Mouse (Mus musculus) duodenum, adult 2 months (tissue): ENCODE data around the gene Mertk. TPM values are rescaled to one million over a fixed set of nuclear protein-coding genes. Genes with fewer than 3 reads are reported as not detected.

ENCODE experiments used
- polyA plus RNA-seq: library from polyadenylated mRNA; depleted of rRNA; stranded (reverse); fragments of >200 nt; gene quantifications from 2 replicates; pipeline ENCODE4 v1.2.3, GENCODE M21; 2012; ENCODE audit warnings: low replicate concordance; rRNA removed

Gene Mertk
- polyA plus RNA-seq = 4.9 and 6.9 TPM in 2 replicates

GRCm38 (mm10) chr2:128698693-128699181, at the start of gene Mertk:
Gene Mertk, plus strand, starts transcription at chr2:128698956.

GRCm38 (mm10) chr2:128686921-128687557, 11.7 kb upstream of the Mertk start, which contains the start of gene Anapc1:
Gene Anapc1, minus strand, starts transcription at chr2:128687391.

GRCm38 (mm10) chr2:128817786-128818681, 119.3 kb downstream of the Mertk start, which contains the start of gene Tmem87b:
Gene Tmem87b, plus strand, starts transcription at chr2:128818118.

Other genes starting within 250 kb of the Mertk start
- not detected in 2 replicates for gene Spdye4c, start 107.7 kb upstream of the Mertk start, polyA plus RNA-seq
- 11.0 and 22.6 TPM in 2 replicates for gene Anapc1, start 11.6 kb upstream of the Mertk start, polyA plus RNA-seq
- 8.7 and 8.8 TPM in 2 replicates for gene Tmem87b, start 119.2 kb downstream of the Mertk start, polyA plus RNA-seq
- gene Fbln7, start 164.0 kb downstream of the Mertk start, polyA plus RNA-seq = 3.4 and 4.3 TPM in 2 replicates
- gene Zc3h8, start 245.1 kb downstream of the Mertk start, polyA plus RNA-seq = 0.18 and 0.53 TPM in 2 replicates